Mouse (Mus musculus) forebrain, postnatal 0 days (tissue): ENCODE measurements around the gene Tmem26. TPM values are rescaled to one million over a fixed set of nuclear protein-coding genes. Genes with fewer than 3 reads are reported as not detected.

Experiments
- ATAC-seq: fragments of 200-750 bp; cut with Nextera tagmentation; 2 replicates; pipeline ENCODE4 v1.8.0; 2017; ENCODE audit warnings: mild to moderate bottlenecking, moderate library complexity
- DNase-seq: peaks from one replicate; pipeline ENCODE4 v3.0.0-alpha.2; 2015
- H3K27ac ChIP-seq: fragments of 300-500 bp; sonication (generic); 2 replicates; pipeline ENCODE4 v1.5.1; 2014; ENCODE audit warnings: low read depth, mild to moderate bottlenecking, antibody characterized with exemption, low read length, moderate library complexity, mixed read lengths
- H3K27me3 ChIP-seq: fragments of 300-500 bp; sonication (generic); 2 replicates; pipeline ENCODE4 v1.6.1; 2014; ENCODE audit warnings: mild to moderate bottlenecking, low read length, mixed read lengths; ENCODE audit not compliant: insufficient read depth
- H3K36me3 ChIP-seq: fragments of 300-500 bp; sonication (generic); 2 replicates; pipeline ENCODE4 v1.6.1; 2014; ENCODE audit warnings: mild to moderate bottlenecking, moderate library complexity; ENCODE audit not compliant: insufficient read depth
- H3K4me1 ChIP-seq: fragments of 300-500 bp; sonication (generic); 2 replicates; pipeline ENCODE4 v1.6.1; 2014; ENCODE audit warnings: antibody characterized with exemption; ENCODE audit not compliant: insufficient read depth
- H3K4me2 ChIP-seq: fragments of 300-500 bp; sonication (generic); 2 replicates; pipeline ENCODE4 v1.6.1; 2014; ENCODE audit warnings: low read depth, mild to moderate bottlenecking, moderate library complexity
- H3K4me3 ChIP-seq: fragments of 300-500 bp; sonication (generic); 2 replicates; pipeline ENCODE4 v1.5.1; 2014; ENCODE audit warnings: low read depth, low read length, mixed read lengths
- H3K9ac ChIP-seq: fragments of 300-500 bp; sonication (generic); 2 replicates; pipeline ENCODE4 v1.6.1; 2014; ENCODE audit warnings: mild to moderate bottlenecking
- H3K9me3 ChIP-seq: fragments of 300-500 bp; sonication (generic); 2 replicates; pipeline ENCODE4 v1.6.1; 2016; ENCODE audit warnings: low read length
- CTCF ChIP-seq: sonication (generic); IDR thresholded peaks from 2 replicates; pipeline ENCODE4 v1.5.1; 2016; ENCODE audit warnings: antibody characterized with exemption, control low read depth, low read depth
- WGBS: fragments of 180-500 bp; shearing (Covaris S2); extraction: QIAGEN DNeasy Blood & Tissue Kit; methylation state at CpG from one replicate; pipeline ENCODE4 v1.1.7; 2014; 5-methylcytosine and 5-hydroxymethylcytosine counted together
- polyA plus RNA-seq: library from polyadenylated mRNA; unstranded; fragments of >200 nt; fragmentation: Nextera tagmentation; extraction: Ambion mirVana; gene quantifications from 2 replicates; pipeline ENCODE4 v1.2.1, GENCODE M21; 2015
- total RNA-seq: library from RNA; depleted of rRNA; stranded (reverse); fragments of >200 nt; gene quantifications from 2 replicates; pipeline ENCODE4 v1.2.3, GENCODE M21; 2014; rRNA removed

The Tmem26 gene
- 4.5 and 6.1 TPM in 2 replicates for total RNA-seq
- 3.0 and 3.8 TPM in 2 replicates for polyA plus RNA-seq

- no peaks in the 10 kb centered on the region for H3K27me3 ChIP-seq
- no peaks in the 10 kb centered on the region for H3K36me3 ChIP-seq
- TF ChIP-seq CTCF = no peak
- DNase-seq (no peak), ATAC-seq (peak; percentile 25; the same call in 1 of the 2 replicates)
- H3K4me3 ChIP-seq = peak within 1 kb of the TSS; percentile 39
- no peak within 1 kb of the TSS for H3K27ac ChIP-seq
- peaks cover 7% of the 10 kb centered on the region; the same call in 1 of the 2 replicates for H3K4me1 ChIP-seq
- H3K9me3 ChIP-seq = no peaks in the 10 kb centered on the region
- H3K9ac ChIP-seq = peak within 1 kb of the TSS; percentile 41
- peak within 1 kb of the TSS; percentile 79 for H3K4me2 ChIP-seq
- WGBS = 2% methylated on average over 32 of the region's 32 CpGs
Observed at GRCm38 (mm10) chr10:68723568-68724360, at the start of gene Tmem26. Tmem26 (plus strand) TSS chr10:68723646.

- no peak overlapping the region for H3K4me2 ChIP-seq
- H3K4me1 ChIP-seq = no peaks in the 10 kb centered on the region
- DNase-seq (no peak), ATAC-seq (no peak)
- no peaks in the 10 kb centered on the region for H3K36me3 ChIP-seq
- 67% methylated on average over 4 of the region's 4 CpGs for WGBS
- no peak overlapping the region for H3K27ac ChIP-seq
- H3K4me3 ChIP-seq = no peak overlapping the region
- no peak for TF ChIP-seq CTCF
- H3K9ac ChIP-seq = no peak overlapping the region
- no peaks in the 10 kb centered on the region for H3K9me3 ChIP-seq
- H3K27me3 ChIP-seq = no peaks in the 10 kb centered on the region
Observed at GRCm38 (mm10) chr10:68678678-68679077, 44.8 kb upstream of the Tmem26 start.

GRCm38 (mm10) chr10:68681233-68681632 lies 42.2 kb upstream of the Tmem26 start:
- Histone ChIP-seq H3K9ac (no peak overlapping the region), H3K4me2 (no peak overlapping the region), H3K27ac (no peak overlapping the region), H3K36me3 (no peaks in the 10 kb centered on the region), H3K4me1 (no peaks in the 10 kb centered on the region), H3K9me3 (no peaks in the 10 kb centered on the region), H3K4me3 (no peak overlapping the region), H3K27me3 (no peaks in the 10 kb centered on the region)
- no peak for DNase-seq
- no peak for ATAC-seq
- TF ChIP-seq CTCF = no peak
- WGBS = 89% methylated on average over 4 of the region's 4 CpGs

- TF ChIP-seq CTCF = no peak
- no peaks in the 10 kb centered on the region for H3K4me1 ChIP-seq
- no peak overlapping the region for H3K4me3 ChIP-seq
- ATAC-seq (no peak), DNase-seq (no peak)
- H3K27ac ChIP-seq = no peak overlapping the region
- H3K4me2 ChIP-seq = no peak overlapping the region
- H3K36me3 ChIP-seq = no peaks in the 10 kb centered on the region
- no peak overlapping the region for H3K9ac ChIP-seq
- no peaks in the 10 kb centered on the region for H3K27me3 ChIP-seq
- no peaks in the 10 kb centered on the region for H3K9me3 ChIP-seq
Observed at GRCm38 (mm10) chr10:68685510-68685909, 37.9 kb upstream of the Tmem26 start.

- H3K27me3 ChIP-seq = no peaks in the 10 kb centered on the region
- H3K27ac ChIP-seq = no peak overlapping the region
- no peak overlapping the region for H3K4me3 ChIP-seq
- DNase-seq (no peak), ATAC-seq (no peak)
- no peak for TF ChIP-seq CTCF
- WGBS = 87% methylated on average over 7 of the region's 7 CpGs
- no peak overlapping the region for H3K9ac ChIP-seq
- H3K4me1 ChIP-seq = no peaks in the 10 kb centered on the region
- no peak overlapping the region for H3K4me2 ChIP-seq
- no peaks in the 10 kb centered on the region for H3K36me3 ChIP-seq
- no peaks in the 10 kb centered on the region for H3K9me3 ChIP-seq
Observed at GRCm38 (mm10) chr10:68691116-68691515, 32.3 kb upstream of the Tmem26 start.

- Histone ChIP-seq H3K9ac (no peak overlapping the region), H3K27ac (no peak overlapping the region)
Observed at GRCm38 (mm10) chr10:68692401-68692800, 31.0 kb upstream of the Tmem26 start.

GRCm38 (mm10) chr10:68695760-68696336 lies 27.6 kb upstream of the Tmem26 start:
- Histone ChIP-seq H3K27me3 (no peaks in the 10 kb centered on the region), H3K4me2 (no peak overlapping the region), H3K27ac (no peak overlapping the region), H3K4me1 (no peaks in the 10 kb centered on the region), H3K36me3 (no peaks in the 10 kb centered on the region), H3K9ac (no peak overlapping the region), H3K9me3 (no peaks in the 10 kb centered on the region), H3K4me3 (no peak overlapping the region)
- no peak for TF ChIP-seq CTCF
- DNase-seq (no peak), ATAC-seq (no peak)

More at GRCm38 (mm10) chr10:68692401-68692800, 31.0 kb upstream of the Tmem26 start:
- ATAC-seq = no peak
- Histone ChIP-seq H3K4me1 (no peaks in the 10 kb centered on the region), H3K9me3 (no peaks in the 10 kb centered on the region), H3K4me2 (no peak overlapping the region), H3K36me3 (no peaks in the 10 kb centered on the region), H3K27me3 (no peaks in the 10 kb centered on the region), H3K4me3 (no peak overlapping the region)
- WGBS = 88% methylated on average over 1 of the region's 1 CpGs
- no peak for TF ChIP-seq CTCF
- DNase-seq = no peak
